8 mouse cellular contexts compared by ENCODE assay signal in genomic region chr11:22002062-22002782, GRCm38 (mm10). TPM values are rescaled to one million over a fixed set of nuclear protein-coding genes. Genes with fewer than 3 reads are reported as not detected.
A peak's percentile ranks its signal among the peaks of the same experiment; 100 is the strongest.
DNase-seq lines count a peak whose midpoint lies in the region; ATAC-seq lines count a peak whose summit lies in the region.

No protein-coding gene starts in this region.

- no peak overlapping the region for H3K27ac ChIP-seq in lung, embryonic 15.5 days
- H3K27ac ChIP-seq in heart, embryonic 15.5 days = no peak overlapping the region
- H3K27ac ChIP-seq in liver, embryonic 12.5 days = no peak overlapping the region

- H3K4me3 ChIP-seq in lung, embryonic 15.5 days = peak overlapping the region; percentile 54
- H3K4me3 ChIP-seq in heart, embryonic 15.5 days = peak overlapping the region; percentile 66
- H3K4me3 ChIP-seq in liver, embryonic 12.5 days = peak overlapping the region; percentile 58

- 2% methylated on average over 34 of the region's 34 CpGs for WGBS in lung, embryonic 15.5 days
- under 1% methylated on average over 34 of the region's 34 CpGs for WGBS in heart, embryonic 15.5 days
- 2% methylated on average over 31 of the region's 34 CpGs for WGBS in liver, embryonic 12.5 days (ENCODE audit: insufficient replicate concordance)

- H3K9ac ChIP-seq in lung, embryonic 15.5 days = peak overlapping the region; percentile 24; the same call in 1 of the 2 replicates
- H3K9ac ChIP-seq in heart, embryonic 15.5 days = peak overlapping the region; percentile 48
- H3K9ac ChIP-seq in liver, embryonic 12.5 days = no peak overlapping the region

- no peaks in the 10 kb centered on the region for H3K36me3 ChIP-seq in lung, embryonic 15.5 days
- no peaks in the 10 kb centered on the region for H3K36me3 ChIP-seq in heart, embryonic 15.5 days
- H3K36me3 ChIP-seq in liver, embryonic 12.5 days = no peaks in the 10 kb centered on the region
- no peaks in the 10 kb centered on the region for H3K36me3 ChIP-seq in splenic B cell, adult 2 months (ENCODE audit: control insufficient read depth, insufficient read depth, low read length, poor library complexity, severe bottlenecking)

- ATAC-seq in lung, embryonic 15.5 days (ENCODE audit: borderline replicate concordance, extremely low read depth, low FRiP score, low TSS enrichment) = no peak
- ATAC-seq in heart, embryonic 15.5 days (replicated peaks; ENCODE audit: insufficient number of reproducible peaks, insufficient read depth, low FRiP score, low read depth) = no peak; the same call in 1 of the 2 replicates
- ATAC-seq in liver, embryonic 12.5 days = no peak

- peak overlapping the region; percentile 90 for H3K4me2 ChIP-seq in lung, embryonic 15.5 days
- peak overlapping the region; percentile 97 for H3K4me2 ChIP-seq in heart, embryonic 15.5 days
- peak overlapping the region; percentile 82 for H3K4me2 ChIP-seq in liver, embryonic 12.5 days

- H3K4me1 ChIP-seq in lung, embryonic 15.5 days = peaks cover 44% of the 10 kb centered on the region
- peaks cover 40% of the 10 kb centered on the region for H3K4me1 ChIP-seq in heart, embryonic 15.5 days (replicated peaks)
- peaks cover 25% of the 10 kb centered on the region for H3K4me1 ChIP-seq in liver, embryonic 12.5 days

- no peak for DNase-seq in lung, postnatal 4 days
- peak; percentile 42 for DNase-seq in embryo, embryonic 11 days
- DNase-seq in splenic B cell, adult 2 months (ENCODE audit: low read depth, low spot score) = peak; percentile 32
- DNase-seq in spleen, adult 12 weeks (ENCODE audit: low spot score) = no peak
- no peak for DNase-seq in spleen, postnatal 14 days (ENCODE audit: low spot score in 2 of 2)

- peaks cover 95% of the 10 kb centered on the region for H3K27me3 ChIP-seq in lung, embryonic 15.5 days
- H3K27me3 ChIP-seq in heart, embryonic 15.5 days = peaks cover 78% of the 10 kb centered on the region
- H3K27me3 ChIP-seq in liver, embryonic 12.5 days (replicated peaks) = peaks cover 100% of the 10 kb centered on the region
- H3K27me3 ChIP-seq in splenic B cell, adult 2 months (ENCODE audit: control insufficient read depth, insufficient read depth, low read length, poor library complexity, severe bottlenecking) = peaks cover 5% of the 10 kb centered on the region; the same call in 1 of the 2 replicates

- H3K9me3 ChIP-seq in lung, embryonic 15.5 days = no peaks in the 10 kb centered on the region
- H3K9me3 ChIP-seq in heart, embryonic 15.5 days (replicated peaks) = no peaks in the 10 kb centered on the region
- H3K9me3 ChIP-seq in liver, embryonic 12.5 days (replicated peaks) = no peaks in the 10 kb centered on the region

RNA-seq across cellular contexts. Expression of gene Otx1, which starts 0.5 kb away (rescaled TPM):
- polyA plus RNA-seq in lung, embryonic 15.5 days (2015; fragmentation: Nextera tagmentation; extraction: Ambion mirVana) = 0.25 and 0.50 TPM in 2 replicates
- polyA plus RNA-seq in heart, embryonic 15.5 days (2015; fragmentation: Nextera tagmentation; extraction: Ambion mirVana) = 0.15 and 0.46 TPM in 2 replicates
- not detected in 2 replicates for polyA plus RNA-seq in liver, embryonic 12.5 days (2016; fragmentation: Nextera tagmentation; extraction: Ambion mirVana)

Comparison
In these comparisons a context has a peak if more than half of its experiments do, and no peak if none do; other contexts are left out.
1. DNase-seq: peak in embryo, embryonic 11 days (single experiment) and splenic B cell, adult 2 months (single experiment); none in lung, postnatal 4 days (0 of 2), spleen, adult 12 weeks (single experiment) and spleen, postnatal 14 days (0 of 2).
2. Peak in every context shown above with its lines, with median percentiles within 50 percentile points of each other: H3K4me2 ChIP-seq and H3K4me3 ChIP-seq.